19 mouse cellular contexts compared by ENCODE assay signal in genomic region chr9:27665659-27666058, GRCm38 (mm10).
DNase-seq lines count a peak whose midpoint lies in the region; ATAC-seq and TF ChIP-seq lines count a peak whose summit lies in the region.
"Had no signal": no experiment of that assay in that cellular context is flagged by ENCODE, and none has a peak within 500 bp of the region (broad histone marks: within the 10 kb centered on the region; RNA-seq: fewer than 3 reads in every experiment).

No protein-coding gene starts in this region.

- H3K36me3 ChIP-seq in forebrain, postnatal 0 days (ENCODE audit: insufficient read depth): no peaks in the 10 kb centered on the region
- no peaks in the 10 kb centered on the region for H3K36me3 ChIP-seq in forebrain, embryonic 12.5 days (replicated peaks)
- H3K36me3 ChIP-seq: embryonic facial prominence, embryonic 12.5 days; hindbrain, embryonic 12.5 days; neural tube, embryonic 15.5 days had no signal

- ATAC-seq in forebrain, postnatal 0 days: no peak
- no peak for ATAC-seq in forebrain, embryonic 12.5 days (ENCODE audit: low FRiP score)
- 0 out of 2 replicates have a peak, but pooled peaks have one; percentile 25 for ATAC-seq in common myeloid progenitor, adult 5-6 weeks (replicated peaks; ENCODE audit: low read depth, poor library complexity, severe bottlenecking)

- H3K4me1 ChIP-seq in forebrain, postnatal 0 days (ENCODE audit: insufficient read depth): no peaks in the 10 kb centered on the region
- H3K4me1 ChIP-seq in forebrain, embryonic 12.5 days: peaks cover 12% of the 10 kb centered on the region
- H3K4me1 ChIP-seq: embryonic facial prominence, embryonic 12.5 days had no signal

- H3K9ac ChIP-seq in forebrain, postnatal 0 days: no peak overlapping the region
- H3K9ac ChIP-seq in forebrain, embryonic 12.5 days: no peak overlapping the region
- H3K9ac ChIP-seq: embryonic facial prominence, embryonic 12.5 days; hindbrain, embryonic 12.5 days; lung, embryonic 14.5 days; neural tube, embryonic 15.5 days had no signal

- 84% methylated on average over 2 of the region's 2 CpGs for WGBS in forebrain, postnatal 0 days
- WGBS in forebrain, embryonic 12.5 days: 93% methylated on average over 2 of the region's 2 CpGs

- no peak for TF ChIP-seq CTCF in forebrain, postnatal 0 days (IDR thresholded peaks at IDR 0.05; ENCODE audit: low read depth)

- no peak overlapping the region for H3K27ac ChIP-seq in forebrain, postnatal 0 days (ENCODE audit: low read depth, low read length)
- no peak overlapping the region for H3K27ac ChIP-seq in forebrain, embryonic 12.5 days
- H3K27ac ChIP-seq: embryonic facial prominence, embryonic 12.5 days; hindbrain, embryonic 12.5 days; neural tube, embryonic 15.5 days had no signal

- DNase-seq in forebrain, postnatal 0 days: peak; percentile 48
- DNase-seq in lung, postnatal 10 days: peak; percentile 38
- no peak for DNase-seq in lung, postnatal 36 days
- DNase-seq in telencephalon, adult 2 months (ENCODE audit: low read depth, low spot score): peak; percentile 2
- no peak for DNase-seq in kidney, adult 9 months
- no peak for DNase-seq in urinary bladder, adult 18-20 months (ENCODE audit: low spot score in 2 of 2)
- DNase-seq: adrenal gland, postnatal 25 days; cerebellum, adult 11 months; cerebellum, postnatal 36 days; gastrocnemius, postnatal 36 days; left cerebral cortex, postnatal 4 days; lung, embryonic 14.5 days; thymus, adult 2 months had no signal

- no peaks in the 10 kb centered on the region for H3K27me3 ChIP-seq in forebrain, postnatal 0 days (ENCODE audit: insufficient read depth, low read length)
- no peaks in the 10 kb centered on the region for H3K27me3 ChIP-seq in forebrain, embryonic 12.5 days
- H3K27me3 ChIP-seq: embryonic facial prominence, embryonic 12.5 days; hindbrain, embryonic 12.5 days; neural tube, embryonic 15.5 days had no signal

- no peak overlapping the region for H3K4me3 ChIP-seq in forebrain, postnatal 0 days (ENCODE audit: low read depth, low read length)
- H3K4me3 ChIP-seq in forebrain, embryonic 12.5 days (replicated peaks): no peak overlapping the region
- H3K4me3 ChIP-seq: embryonic facial prominence, embryonic 12.5 days; hindbrain, embryonic 12.5 days; neural tube, embryonic 15.5 days had no signal

- no peak overlapping the region for H3K4me2 ChIP-seq in forebrain, postnatal 0 days (ENCODE audit: low read depth)
- no peak overlapping the region for H3K4me2 ChIP-seq in forebrain, embryonic 12.5 days
- H3K4me2 ChIP-seq: embryonic facial prominence, embryonic 12.5 days; hindbrain, embryonic 12.5 days; lung, embryonic 14.5 days; midbrain, embryonic 11.5 days; neural tube, embryonic 15.5 days had no signal

- no peaks in the 10 kb centered on the region for H3K9me3 ChIP-seq in forebrain, postnatal 0 days (ENCODE audit: low read length)
- H3K9me3 ChIP-seq in forebrain, embryonic 12.5 days: no peaks in the 10 kb centered on the region
- H3K9me3 ChIP-seq: embryonic facial prominence, embryonic 12.5 days; hindbrain, embryonic 12.5 days; neural tube, embryonic 15.5 days had no signal

Comparison
In these comparisons a context has a peak if more than half of its experiments do, and no peak if none do; other contexts are left out.
1. DNase-seq: peak in forebrain, postnatal 0 days (single experiment), lung, postnatal 10 days (single experiment) and telencephalon, adult 2 months (single experiment); none in lung, postnatal 36 days (single experiment), kidney, adult 9 months (single experiment) and urinary bladder, adult 18-20 months (0 of 2).